Mouse (Mus musculus) gastrocnemius, adult 2 months (tissue): ENCODE measurements around the gene Zkscan8. TPM values are rescaled to one million over a fixed set of nuclear protein-coding genes. Genes with fewer than 3 reads are reported as not detected.
"Not testable (repeated sequence)": the region's sequence is repeated elsewhere in the genome, so short reads cannot be mapped to it uniquely, and the experiment has no call there.

Experiments used
- DNase-seq: peaks from one replicate; pipeline ENCODE4 v3.0.0; 2022
- H3K27ac ChIP-seq: fragments of 200-600 bp; 2 replicates; pipeline ENCODE4 v1.8.1; 2022; ENCODE audit warnings: mild to moderate bottlenecking
- H3K4me3 ChIP-seq: fragments of 200-600 bp; 2 replicates; pipeline ENCODE4 v1.8.1; 2022; ENCODE audit warnings: mild to moderate bottlenecking, moderate library complexity
- CTCF ChIP-seq: fragments of 200-600 bp; IDR thresholded peaks from 2 replicates; pipeline ENCODE4 v1.8.1; 2022; ENCODE audit warnings: antibody characterized with exemption, mild to moderate bottlenecking, moderate library complexity
- intact Hi-C: fragments of 180-260 bp; cut with DNase I; formaldehyde crosslinking; loops from one replicate; pipeline ENCODE4 v1.15.1; 2025
- long read RNA-seq, 2 experiments: library from polyadenylated mRNA; stranded (forward); transcript quantifications; one replicate each; pipeline ENCODE4 v2.0.0; 2021
- total RNA-seq, 2 experiments: library from RNA; stranded (reverse); gene quantifications; 2 replicates each; pipeline ENCODE4 v1.2.3; 2021

Zkscan8 gene
- total RNA-seq, result 1 to 10 TPM; 4.7 to 6.1 TPM
- long read RNA-seq, experiment 1, result 0 reads
- long read RNA-seq, experiment 2, partial matches to known transcripts, result 0 of 1 reads
- long read RNA-seq, experiment 2, other reads (novel, unspliced or antisense), result 1 of 1 reads

- intact Hi-C loops, result loop anchor here (2.0 to 10.0 kb wide), 4 partner anchors 24 to 168 kb away; partner anchors contain the start of genes Gm10065, Zkscan4 and Zscan12
These were observed at the start of gene Zkscan8 for GRCm38 (mm10) chr13:21530781-21531201. TSS of gene Zkscan8 (minus strand) at chr13:21531120.

GRCm38 (mm10) chr13:21559793-21560192 is 28.9 kb upstream of the Zkscan8 start, which contains the start of gene Olfr1535:
TSS of gene Olfr1535 (minus strand) at chr13:21559893.
- DNase-seq, result no peak
- intact Hi-C loops, result no loop called here
- no peak for TF ChIP-seq CTCF
- Histone ChIP-seq H3K4me3 (no peak within 1 kb of the TSS), H3K27ac (no peak within 1 kb of the TSS)

More at GRCm38 (mm10) chr13:21530781-21531201, at the start of gene Zkscan8:
- Histone ChIP-seq H3K27ac (peak within 1 kb of the TSS; percentile 95), H3K4me3 (peak within 1 kb of the TSS; percentile 99)
- DNase-seq, result peak; percentile 92
- TF ChIP-seq CTCF, result no peak; the same call in 1 of the 2 replicates

GRCm38 (mm10) chr13:21550416-21551110 is 19.6 kb upstream of the Zkscan8 start:
- no peak overlapping the region for H3K4me3 ChIP-seq
- no peak overlapping the region for H3K27ac ChIP-seq
- intact Hi-C loops, result no loop called here
- no peak for TF ChIP-seq CTCF
- no peak for DNase-seq

- no peak for DNase-seq
- intact Hi-C loops, result no loop called here
- no peak overlapping the region for H3K27ac ChIP-seq
- no peak overlapping the region for H3K4me3 ChIP-seq
- TF ChIP-seq CTCF, result no peak
These were observed 18.6 kb upstream of the Zkscan8 start for GRCm38 (mm10) chr13:21549487-21549886.

- no peak for TF ChIP-seq CTCF
- H3K27ac ChIP-seq, result no peak within 1 kb of the TSS
- H3K4me3 ChIP-seq, result no peak within 1 kb of the TSS
- DNase-seq, result no peak
- intact Hi-C loops, result no loop called here
These were observed 11.8 kb upstream of the Zkscan8 start, which contains the start of gene Olfr1366 for GRCm38 (mm10) chr13:21542708-21543107. TSS of gene Olfr1366 (minus strand) at chr13:21542808.

GRCm38 (mm10) chr13:21530136-21530535 is 784 bp downstream of the Zkscan8 start:
- DNase-seq, result no peak
- no peak for TF ChIP-seq CTCF
- H3K27ac ChIP-seq, result peak overlapping the region; percentile 95; the same call in 1 of the 2 replicates
- H3K4me3 ChIP-seq, result peak overlapping the region; percentile 99
- intact Hi-C loops, result loop anchor here (2.0 to 10.0 kb wide), 4 partner anchors 23 to 167 kb away; partner anchors contain the start of genes Gm10065, Zkscan4 and Zscan12

- intact Hi-C loops, result loop anchor here (1.0 to 2.0 kb wide), 3 partner anchors 25 to 103 kb away; partner anchors contain the start of genes Zkscan3 and Zkscan8
- TF ChIP-seq CTCF, result no peak
- H3K27ac ChIP-seq, result peak overlapping the region; percentile 93
- DNase-seq, result peak; percentile 88
- H3K4me3 ChIP-seq, result peak overlapping the region; percentile 80
These were observed 24.7 kb downstream of the Zkscan8 start for GRCm38 (mm10) chr13:21506221-21506649.

- Histone ChIP-seq H3K27ac (no peak overlapping the region), H3K4me3 (no peak overlapping the region)
- TF ChIP-seq CTCF, result no peak
- intact Hi-C loops, result no loop called here
- no peak for DNase-seq
These were observed 28.6 kb downstream of the Zkscan8 start for GRCm38 (mm10) chr13:21502296-21502695.

- intact Hi-C loops, H3K4me3 ChIP-seq, H3K27ac ChIP-seq, DNase-seq: not testable (repeated sequence)
These were observed 29.7 kb downstream of the Zkscan8 start, which contains the start of gene Gm11273 for GRCm38 (mm10) chr13:21501182-21501581. TSS of gene Gm11273 (minus strand) at chr13:21501418.

GRCm38 (mm10) chr13:21495080-21495479 is 35.8 kb downstream of the Zkscan8 start, which contains the start of gene AK157302:
TSS of gene AK157302 (plus strand) at chr13:21495223.
- peak; percentile 50 for DNase-seq
- intact Hi-C loops, result no loop called here
- Histone ChIP-seq H3K4me3 (peak within 1 kb of the TSS; percentile 51), H3K27ac (peak within 1 kb of the TSS; percentile 63)
- no peak for TF ChIP-seq CTCF

GRCm38 (mm10) chr13:21492847-21493246 is 38.1 kb downstream of the Zkscan8 start:
- intact Hi-C loops, result no loop called here
- Histone ChIP-seq H3K4me3 (no peak overlapping the region), H3K27ac (no peak overlapping the region)
- TF ChIP-seq CTCF, result no peak
- no peak for DNase-seq

GRCm38 (mm10) chr13:21486881-21487280 is 44.0 kb downstream of the Zkscan8 start:
- H3K4me3 ChIP-seq, result no peak overlapping the region
- intact Hi-C loops, result no loop called here
- no peak overlapping the region for H3K27ac ChIP-seq
- DNase-seq, result no peak
- TF ChIP-seq CTCF, result no peak

GRCm38 (mm10) chr13:21478759-21479670 is 51.9 kb downstream of the Zkscan8 start, which contains the start of the genes Zkscan4 and Gm10065:
TSS of gene Zkscan4 (plus strand) at chr13:21478907.
TSS of gene Gm10065 (minus strand) at chr13:21479441.
- Histone ChIP-seq H3K4me3 (peak within 1 kb of the TSS; percentile 85), H3K27ac (peak within 1 kb of the TSS; percentile 86)
- intact Hi-C loops, result loop anchor here (10.0 kb wide), 1 partner anchor 56 kb away; the partner anchor contains the start of gene Zkscan8
- peak; percentile 65 for DNase-seq
